Mouse (Mus musculus) kidney, embryonic 15.5 days (tissue): ENCODE results near the gene Gcnt7. TPM values are rescaled to one million over a fixed set of nuclear protein-coding genes. Genes with fewer than 3 reads are reported as not detected.

Experiments used
- ATAC-seq: fragments of 200-750 bp; cut with Nextera tagmentation; replicated peaks from 2 replicates; pipeline ENCODE4 v1.8.0; 2017; ENCODE audit warnings: moderate TSS enrichment; ENCODE audit not compliant: low FRiP score
- H3K27ac ChIP-seq: fragments of 300-500 bp; sonication (generic); 2 replicates; pipeline ENCODE4 v1.5.1; 2015; ENCODE audit warnings: mild to moderate bottlenecking, inconsistent platforms
- H3K27me3 ChIP-seq: fragments of 300-500 bp; sonication (generic); 2 replicates; pipeline ENCODE4 v1.6.1; 2015; ENCODE audit warnings: inconsistent platforms
- H3K36me3 ChIP-seq: fragments of 300-500 bp; sonication (generic); 2 replicates; pipeline ENCODE4 v1.6.1; 2015; ENCODE audit warnings: inconsistent platforms
- H3K4me1 ChIP-seq: fragments of 300-500 bp; sonication (generic); 2 replicates; pipeline ENCODE4 v1.6.1; 2015; ENCODE audit warnings: inconsistent platforms
- H3K4me2 ChIP-seq: fragments of 300-500 bp; sonication (generic); 2 replicates; pipeline ENCODE4 v1.6.1; 2015; ENCODE audit warnings: moderate library complexity, mild to moderate bottlenecking, inconsistent platforms
- H3K4me3 ChIP-seq: fragments of 300-500 bp; sonication (generic); replicated peaks from 2 replicates; pipeline ENCODE4 v1.5.1; 2015; ENCODE audit warnings: mild to moderate bottlenecking, inconsistent platforms
- H3K9ac ChIP-seq: fragments of 300-500 bp; sonication (generic); 2 replicates; pipeline ENCODE4 v1.6.1; 2015; ENCODE audit warnings: mild to moderate bottlenecking, inconsistent platforms
- H3K9me3 ChIP-seq: fragments of 300-500 bp; sonication (generic); replicated peaks from 2 replicates; pipeline ENCODE4 v1.6.1; 2016; ENCODE audit warnings: inconsistent platforms
- WGBS: fragments of 180-500 bp; shearing (Covaris S2); methylation state at CpG from one replicate; pipeline ENCODE4 v1.1.7; 2015; ENCODE audit warnings: mixed read lengths; 5-methylcytosine and 5-hydroxymethylcytosine counted together
- polyA plus RNA-seq: library from polyadenylated mRNA; unstranded; fragments of >200 nt; fragmentation: Nextera tagmentation; extraction: Ambion mirVana; gene quantifications from 2 replicates; pipeline ENCODE4 v1.2.1, GENCODE M21; 2015

The Gcnt7 gene
- 1.6 and 2.0 TPM in 2 replicates for polyA plus RNA-seq

- no peaks in the 10 kb centered on the region for H3K9me3 ChIP-seq
- WGBS: 90% methylated on average over 11 of the region's 11 CpGs
- no peaks in the 10 kb centered on the region for H3K27me3 ChIP-seq
- ATAC-seq: no peak
- no peaks in the 10 kb centered on the region for H3K4me1 ChIP-seq
- peaks cover 55% of the 10 kb centered on the region for H3K36me3 ChIP-seq
- no peak within 1 kb of the TSS for H3K4me3 ChIP-seq
- H3K9ac ChIP-seq: no peak within 1 kb of the TSS
- H3K27ac ChIP-seq: no peak within 1 kb of the TSS
- no peak within 1 kb of the TSS for H3K4me2 ChIP-seq
These were observed at the start of gene Gcnt7 for GRCm38 (mm10) chr2:172458496-172458895. Gcnt7 (minus strand) TSS chr2:172458596.

GRCm38 (mm10) chr2:172506121-172506520, 47.7 kb upstream of the Gcnt7 start:
- H3K36me3 ChIP-seq: no peaks in the 10 kb centered on the region
- no peak overlapping the region for H3K27ac ChIP-seq
- WGBS: 87% methylated on average over 7 of the region's 7 CpGs
- no peaks in the 10 kb centered on the region for H3K4me1 ChIP-seq
- no peak overlapping the region for H3K4me2 ChIP-seq
- H3K9ac ChIP-seq: no peak overlapping the region
- no peak for ATAC-seq
- no peaks in the 10 kb centered on the region for H3K9me3 ChIP-seq
- H3K27me3 ChIP-seq: no peaks in the 10 kb centered on the region
- no peak overlapping the region for H3K4me3 ChIP-seq

GRCm38 (mm10) chr2:172502168-172502567, 43.8 kb upstream of the Gcnt7 start:
- Histone ChIP-seq H3K36me3 (no peaks in the 10 kb centered on the region), H3K9ac (no peak overlapping the region), H3K27me3 (no peaks in the 10 kb centered on the region), H3K4me1 (no peaks in the 10 kb centered on the region), H3K4me3 (no peak overlapping the region), H3K9me3 (no peaks in the 10 kb centered on the region), H3K27ac (no peak overlapping the region), H3K4me2 (no peak overlapping the region)
- WGBS: 66% methylated on average over 14 of the region's 14 CpGs
- no peak for ATAC-seq

DNA sequence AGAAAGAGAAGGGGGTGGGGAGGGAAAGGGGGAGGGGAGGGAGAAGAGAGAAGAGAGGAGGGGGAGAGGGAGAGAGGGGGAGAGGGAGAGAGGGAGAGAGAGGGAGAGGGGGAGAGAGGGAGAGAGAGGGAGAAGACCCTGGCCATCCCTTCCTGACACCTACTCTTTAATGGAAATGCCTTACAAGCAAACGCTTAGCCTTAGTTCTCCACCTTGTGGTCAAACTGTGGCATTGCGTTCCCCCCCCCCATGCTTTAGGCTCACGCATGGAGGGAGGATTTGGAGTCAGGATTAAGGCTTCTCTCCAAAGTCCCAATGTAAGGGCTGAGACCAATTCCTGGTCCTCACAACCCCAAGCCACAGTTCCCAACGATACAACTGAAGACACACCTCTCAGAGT, 42.9 kb upstream of the Gcnt7 start:
- Histone ChIP-seq H3K4me3 (no peak overlapping the region), H3K9me3 (no peaks in the 10 kb centered on the region), H3K4me1 (no peaks in the 10 kb centered on the region), H3K9ac (no peak overlapping the region), H3K27me3 (no peaks in the 10 kb centered on the region), H3K27ac (no peak overlapping the region), H3K4me2 (no peak overlapping the region), H3K36me3 (no peaks in the 10 kb centered on the region)
- 9% methylated on average over 4 of the region's 4 CpGs for WGBS
- ATAC-seq: 0 out of 2 replicates have a peak, but pooled peaks have one; percentile 15

DNA sequence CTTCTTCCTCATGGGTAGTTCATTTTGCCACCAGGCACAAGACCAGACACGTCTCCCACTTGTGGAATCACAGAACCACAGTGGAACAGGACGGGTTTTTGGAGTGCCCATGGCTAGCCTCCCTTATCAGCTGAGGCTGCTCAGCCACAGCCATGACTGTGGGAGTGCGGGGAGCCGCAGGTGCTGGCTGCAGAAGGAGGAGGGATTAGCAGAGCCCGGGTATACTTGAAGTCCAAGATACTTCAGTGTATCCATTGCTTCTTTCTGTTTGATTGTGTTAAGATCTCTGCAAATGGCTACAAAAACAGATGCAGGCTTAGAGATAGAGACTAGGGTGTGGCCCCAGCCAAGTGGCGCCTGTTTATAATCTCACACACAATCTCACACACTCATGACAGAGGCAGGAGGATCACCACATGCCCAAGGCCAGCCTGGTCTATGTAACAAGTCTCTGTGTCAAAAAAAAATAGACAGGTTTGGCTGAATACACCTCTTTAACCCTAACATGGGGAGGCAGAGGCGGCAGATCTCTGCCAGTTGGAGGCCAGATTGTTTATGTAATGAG, 42.4 kb upstream of the Gcnt7 start:
- Histone ChIP-seq H3K9me3 (no peaks in the 10 kb centered on the region), H3K4me1 (no peaks in the 10 kb centered on the region), H3K27me3 (no peaks in the 10 kb centered on the region), H3K4me2 (no peak overlapping the region), H3K27ac (no peak overlapping the region), H3K9ac (no peak overlapping the region), H3K4me3 (no peak overlapping the region), H3K36me3 (no peaks in the 10 kb centered on the region)
- WGBS: 44% methylated on average over 7 of the region's 7 CpGs
- no peak for ATAC-seq

GRCm38 (mm10) chr2:172498823-172499222, 40.4 kb upstream of the Gcnt7 start:
- no peaks in the 10 kb centered on the region for H3K36me3 ChIP-seq
- H3K9me3 ChIP-seq: no peaks in the 10 kb centered on the region
- no peak overlapping the region for H3K9ac ChIP-seq
- H3K27ac ChIP-seq: no peak overlapping the region
- ATAC-seq: no peak
- H3K4me2 ChIP-seq: no peak overlapping the region
- H3K27me3 ChIP-seq: no peaks in the 10 kb centered on the region
- H3K4me3 ChIP-seq: no peak overlapping the region
- WGBS: 62% methylated on average over 3 of the region's 3 CpGs
- no peaks in the 10 kb centered on the region for H3K4me1 ChIP-seq

DNA sequence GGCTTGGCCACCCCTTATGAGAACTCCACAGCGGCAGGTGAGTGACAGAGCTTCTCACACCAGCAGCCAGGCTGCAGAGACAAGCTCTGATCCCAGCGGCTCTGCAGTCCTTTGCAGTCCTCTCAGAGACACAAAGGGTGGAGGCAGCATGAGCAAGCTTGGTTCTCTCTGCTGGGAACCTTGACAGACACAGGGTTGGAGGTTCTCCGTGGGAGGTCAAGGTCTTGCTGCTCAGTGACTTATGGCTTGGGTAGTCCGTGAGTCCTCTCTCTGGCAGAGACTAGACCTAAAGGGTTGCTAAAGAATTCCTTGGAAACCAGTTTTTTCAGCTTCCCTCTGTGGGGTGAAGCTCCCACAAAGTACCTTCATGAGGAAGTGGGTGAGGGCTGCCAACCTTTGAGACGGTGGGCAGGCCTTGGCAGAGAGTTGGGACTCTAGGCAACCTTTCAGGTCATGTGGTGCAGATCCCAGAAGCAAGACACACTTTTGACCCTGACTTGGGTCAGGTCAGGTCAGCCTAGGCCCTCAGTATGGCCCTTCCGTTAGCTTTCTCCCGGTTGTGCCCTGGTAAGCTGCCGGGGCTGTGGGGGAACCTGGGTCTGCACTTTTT, 38.4 kb upstream of the Gcnt7 start:
- Histone ChIP-seq H3K4me1 (no peaks in the 10 kb centered on the region), H3K9ac (no peak overlapping the region), H3K4me3 (no peak overlapping the region), H3K27me3 (no peaks in the 10 kb centered on the region), H3K4me2 (no peak overlapping the region), H3K36me3 (no peaks in the 10 kb centered on the region), H3K9me3 (no peaks in the 10 kb centered on the region), H3K27ac (no peak overlapping the region)
- no peak for ATAC-seq
- 72% methylated on average over 8 of the region's 8 CpGs for WGBS

DNA sequence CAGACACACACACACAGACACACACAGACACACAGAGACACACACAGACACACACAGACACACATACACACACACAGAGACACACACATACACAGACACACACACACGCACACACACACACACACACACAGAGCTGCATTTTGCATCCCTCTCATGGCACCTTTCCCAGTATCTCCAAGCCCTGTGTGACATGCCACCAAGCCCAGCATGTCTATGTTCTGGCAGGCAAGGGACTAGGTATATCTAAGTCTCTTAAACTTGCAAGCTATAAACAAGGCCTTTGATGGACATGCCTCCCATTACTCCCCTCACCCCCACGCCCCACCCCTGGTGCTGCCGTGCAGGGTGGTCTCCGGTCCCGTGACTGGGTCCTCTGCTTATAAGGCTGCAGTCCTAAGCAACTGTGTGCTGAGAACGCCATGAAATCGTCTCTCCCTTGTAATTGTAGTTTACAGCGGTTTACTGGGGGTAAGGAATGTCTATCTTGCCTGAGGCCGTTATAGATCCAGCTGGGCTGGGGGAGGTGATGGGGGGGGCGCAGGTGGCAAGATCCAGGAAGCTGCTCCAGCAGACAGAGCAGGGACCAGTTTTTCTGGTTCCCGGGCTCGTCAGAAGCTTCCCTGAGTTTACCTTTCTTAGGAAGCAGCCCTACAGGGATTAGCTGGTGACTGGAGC, 26.4 kb upstream of the Gcnt7 start:
- H3K4me1 ChIP-seq: 0 out of 2 replicates have a peak, but pooled peaks cover 5% of the 10 kb centered on the region
- 17% methylated on average over 12 of the region's 12 CpGs for WGBS
- H3K36me3 ChIP-seq: no peaks in the 10 kb centered on the region
- no peak overlapping the region for H3K4me3 ChIP-seq
- no peak overlapping the region for H3K27ac ChIP-seq
- no peak overlapping the region for H3K4me2 ChIP-seq
- ATAC-seq: 0 out of 2 replicates have a peak, but pooled peaks have one; percentile 17
- H3K9me3 ChIP-seq: no peaks in the 10 kb centered on the region
- H3K27me3 ChIP-seq: no peaks in the 10 kb centered on the region
- H3K9ac ChIP-seq: no peak overlapping the region

GRCm38 (mm10) chr2:172483766-172484413, 25.5 kb upstream of the Gcnt7 start:
- no peaks in the 10 kb centered on the region for H3K27me3 ChIP-seq
- H3K4me3 ChIP-seq: no peak overlapping the region
- no peak overlapping the region for H3K27ac ChIP-seq
- ATAC-seq: no peak
- H3K9ac ChIP-seq: no peak overlapping the region
- 0 out of 2 replicates have a peak, but pooled peaks cover 5% of the 10 kb centered on the region for H3K4me1 ChIP-seq
- WGBS: 84% methylated on average over 14 of the region's 14 CpGs
- no peak overlapping the region for H3K4me2 ChIP-seq
- no peaks in the 10 kb centered on the region for H3K9me3 ChIP-seq
- no peaks in the 10 kb centered on the region for H3K36me3 ChIP-seq

DNA sequence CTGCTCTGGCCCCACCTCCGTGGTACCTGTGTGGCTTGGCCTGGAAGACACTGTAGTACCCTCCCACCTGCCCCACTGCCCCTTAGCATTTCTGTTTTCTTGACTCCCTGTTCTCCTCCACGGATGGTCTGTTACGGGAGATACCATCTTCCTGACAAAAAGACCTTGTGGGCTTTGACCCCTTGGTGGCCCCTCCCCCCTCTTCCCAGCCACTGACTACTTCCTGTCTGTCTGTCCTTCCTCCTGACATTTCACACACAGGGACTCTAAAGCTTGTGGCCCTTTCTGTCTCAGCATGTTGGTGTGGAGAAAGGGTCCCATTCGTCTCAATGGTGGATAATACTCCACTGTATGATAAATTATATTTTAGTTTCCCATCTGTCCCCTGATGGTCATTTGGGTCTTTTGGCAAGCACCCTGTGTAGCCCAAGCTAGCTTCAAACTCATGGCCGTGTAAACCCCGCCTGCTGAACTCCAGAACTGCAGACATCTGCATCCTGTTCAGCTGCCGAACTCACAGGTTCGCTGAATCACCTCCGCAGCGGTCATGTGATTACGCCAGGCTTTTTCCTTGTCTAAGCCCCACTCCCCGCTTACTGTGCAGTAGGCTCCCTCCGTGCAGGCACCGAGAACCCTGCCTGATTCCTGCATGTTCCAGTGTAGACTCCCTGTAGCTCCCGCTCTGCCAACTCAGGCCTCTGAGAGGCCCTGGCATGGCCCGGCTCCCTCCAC, 23.4 kb upstream of the Gcnt7 start:
- no peak overlapping the region for H3K4me3 ChIP-seq
- WGBS: 76% methylated on average over 16 of the region's 16 CpGs
- no peak for ATAC-seq

DNA sequence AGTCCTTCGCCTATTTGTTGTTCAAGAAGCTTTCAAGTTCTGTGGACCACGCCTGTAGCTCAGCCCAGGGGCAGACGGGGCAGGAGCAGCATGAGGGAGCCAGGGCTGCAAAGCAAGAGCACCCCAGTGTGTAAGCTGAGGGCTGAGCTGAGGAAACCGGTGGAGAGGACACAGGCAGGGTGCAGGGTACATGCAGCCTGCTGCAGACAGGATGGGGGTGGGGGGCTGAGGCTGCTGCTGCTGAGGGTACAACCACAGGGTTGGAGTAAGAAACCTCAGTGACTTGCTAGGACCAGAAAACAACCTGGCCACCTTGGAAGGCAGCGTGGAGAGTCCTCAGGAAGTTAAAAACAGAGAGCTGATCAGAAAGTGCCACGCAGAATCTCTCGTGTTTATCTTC, 21.9 kb upstream of the Gcnt7 start:
- H3K36me3 ChIP-seq: no peaks in the 10 kb centered on the region
- H3K4me1 ChIP-seq: peaks cover 16% of the 10 kb centered on the region
- 0 out of 2 replicates have a peak, but pooled peaks cover 3% of the 10 kb centered on the region for H3K27me3 ChIP-seq
- no peaks in the 10 kb centered on the region for H3K9me3 ChIP-seq
- H3K4me2 ChIP-seq: no peak overlapping the region
- no peak for ATAC-seq
- 75% methylated on average over 7 of the region's 7 CpGs for WGBS
- no peak overlapping the region for H3K27ac ChIP-seq
- no peak overlapping the region for H3K9ac ChIP-seq
- H3K4me3 ChIP-seq: no peak overlapping the region

More for the DNA sequence above, 23.4 kb upstream of the Gcnt7 start:
- peaks cover 13% of the 10 kb centered on the region for H3K4me1 ChIP-seq
- no peaks in the 10 kb centered on the region for H3K9me3 ChIP-seq
- no peaks in the 10 kb centered on the region for H3K36me3 ChIP-seq
- no peak overlapping the region for H3K27ac ChIP-seq
- H3K4me2 ChIP-seq: no peak overlapping the region
- no peaks in the 10 kb centered on the region for H3K27me3 ChIP-seq
- H3K9ac ChIP-seq: no peak overlapping the region
